Comparison of ENCODE assay signal across 30 mouse cellular contexts in the genomic region with DNA sequence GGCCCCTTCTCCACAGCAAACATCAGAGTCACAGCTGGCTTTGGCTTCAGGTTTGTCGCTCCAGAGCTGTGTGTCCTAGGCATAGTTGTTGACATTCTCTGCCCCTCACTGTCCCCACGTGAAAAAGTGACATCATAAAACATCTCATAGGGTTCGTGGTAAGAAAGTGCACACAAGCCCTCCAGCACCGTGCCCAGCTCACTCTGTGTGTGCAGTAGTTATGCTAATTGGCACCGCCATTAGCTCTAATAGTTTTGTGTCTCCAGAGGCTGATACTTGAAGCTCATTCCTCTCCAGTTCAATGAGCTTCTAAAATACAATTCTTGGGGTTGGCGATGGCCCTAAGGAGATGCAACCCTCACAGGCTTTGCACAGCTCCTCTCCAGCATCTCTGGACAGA.
DNase-seq lines count a peak whose midpoint lies in the region; ATAC-seq and TF ChIP-seq lines count a peak whose summit lies in the region.
"Had no signal": no experiment of that assay in that cellular context is flagged by ENCODE, and none has a peak within 500 bp of the region (broad histone marks: within the 10 kb centered on the region; RNA-seq: fewer than 3 reads in every experiment).

No protein-coding gene starts in this region.

- 63% methylated on average over 6 of the region's 6 CpGs for WGBS in midbrain, embryonic 15.5 days
- 67% methylated on average over 6 of the region's 6 CpGs for WGBS in midbrain, embryonic 16.5 days
- 71% methylated on average over 6 of the region's 6 CpGs for WGBS in midbrain, postnatal 0 days
- WGBS in neural tube, embryonic 15.5 days = 32% methylated on average over 6 of the region's 6 CpGs

- peak; percentile 41 for DNase-seq in heart, adult 11 months
- no peak for DNase-seq in heart, adult 8-10 months (ENCODE audit: low spot score)
- DNase-seq in midbrain, postnatal 0 days (ENCODE audit: low spot score) = peak; percentile 36
- DNase-seq in urinary bladder, postnatal 4 days (ENCODE audit: low spot score in 2 of 2) = no peak
- no peak for DNase-seq in kidney, postnatal 4 days
- DNase-seq: adrenal gland, adult 2 months; adrenal gland, postnatal 36 days; cerebellum, adult 8-10 months; cerebellum, postnatal 25 days; gastrocnemius, postnatal 25 days; heart, adult 18-20 months; heart, postnatal 4 days; kidney, adult 11 months; kidney, postnatal 14 days; lung, postnatal 36 days; retina, postnatal 1 day; right cerebral cortex, postnatal 25 days; thymus, adult 18-20 months; thymus, postnatal 25 days had no signal

- ATAC-seq in midbrain, embryonic 15.5 days (replicated peaks) = peak; percentile 45; the same call in 1 of the 2 replicates
- ATAC-seq in midbrain, embryonic 16.5 days = no peak
- no peak for ATAC-seq in midbrain, postnatal 0 days (ENCODE audit: low FRiP score)
- peak; percentile 48; the same call in 1 of the 2 replicates for ATAC-seq in neural tube, embryonic 15.5 days (ENCODE audit: low FRiP score)
- ATAC-seq: activated CD4-positive, CD25-positive, alpha-beta regulatory T cell, adult 4 months; inflammation-experienced regulatory T-cells, adult 6 months had no signal

- H3K36me3 ChIP-seq in midbrain, embryonic 15.5 days (replicated peaks) = no peaks in the 10 kb centered on the region
- H3K36me3 ChIP-seq in midbrain, embryonic 16.5 days (ENCODE audit: control insufficient read depth, insufficient read depth, low read length) = no peaks in the 10 kb centered on the region
- no peaks in the 10 kb centered on the region for H3K36me3 ChIP-seq in midbrain, postnatal 0 days (ENCODE audit: insufficient read depth, low read length)
- H3K36me3 ChIP-seq in neural tube, embryonic 15.5 days = no peaks in the 10 kb centered on the region
- H3K36me3 ChIP-seq: embryonic facial prominence, embryonic 10.5 days; embryonic facial prominence, embryonic 15.5 days; forebrain, embryonic 12.5 days; heart, embryonic 12.5 days; limb, embryonic 13.5 days had no signal

- 0 out of 2 replicates have a peak, but pooled peaks cover 8% of the 10 kb centered on the region for H3K4me1 ChIP-seq in midbrain, embryonic 15.5 days
- no peaks in the 10 kb centered on the region; the same call in 1 of the 2 replicates for H3K4me1 ChIP-seq in midbrain, embryonic 16.5 days (ENCODE audit: control insufficient read depth, insufficient read depth, low read length)
- H3K4me1 ChIP-seq in midbrain, postnatal 0 days (ENCODE audit: insufficient read depth, low read length) = no peaks in the 10 kb centered on the region
- H3K4me1 ChIP-seq in neural tube, embryonic 15.5 days = peaks cover 14% of the 10 kb centered on the region; the same call in 1 of the 2 replicates
- H3K4me1 ChIP-seq: embryonic facial prominence, embryonic 10.5 days; embryonic facial prominence, embryonic 15.5 days; forebrain, embryonic 12.5 days; heart, embryonic 12.5 days; limb, embryonic 13.5 days had no signal

- no peak overlapping the region for H3K4me2 ChIP-seq in midbrain, embryonic 15.5 days
- H3K4me2 ChIP-seq in midbrain, embryonic 16.5 days (ENCODE audit: low read length) = no peak overlapping the region
- no peak overlapping the region for H3K4me2 ChIP-seq in midbrain, postnatal 0 days (ENCODE audit: low read depth, low read length, poor library complexity, severe bottlenecking)
- H3K4me2 ChIP-seq in neural tube, embryonic 15.5 days = no peak overlapping the region
- H3K4me2 ChIP-seq: embryonic facial prominence, embryonic 15.5 days; forebrain, embryonic 12.5 days; heart, embryonic 12.5 days; limb, embryonic 13.5 days; liver, embryonic 11.5 days had no signal

- H3K9me3 ChIP-seq in midbrain, embryonic 15.5 days = no peaks in the 10 kb centered on the region
- no peaks in the 10 kb centered on the region for H3K9me3 ChIP-seq in midbrain, embryonic 16.5 days (replicated peaks; ENCODE audit: control insufficient read depth, low read length, poor library complexity, severe bottlenecking)
- H3K9me3 ChIP-seq in midbrain, postnatal 0 days (ENCODE audit: low read length) = no peaks in the 10 kb centered on the region
- no peaks in the 10 kb centered on the region for H3K9me3 ChIP-seq in neural tube, embryonic 15.5 days (replicated peaks)
- H3K9me3 ChIP-seq: embryonic facial prominence, embryonic 10.5 days; embryonic facial prominence, embryonic 15.5 days; forebrain, embryonic 12.5 days; heart, embryonic 12.5 days; limb, embryonic 13.5 days had no signal

- H3K27me3 ChIP-seq in midbrain, embryonic 15.5 days (replicated peaks) = no peaks in the 10 kb centered on the region
- no peaks in the 10 kb centered on the region for H3K27me3 ChIP-seq in midbrain, embryonic 16.5 days (ENCODE audit: control insufficient read depth, insufficient read depth, low read depth, low read length)
- no peaks in the 10 kb centered on the region for H3K27me3 ChIP-seq in midbrain, postnatal 0 days (ENCODE audit: insufficient read depth, low read length)
- H3K27me3 ChIP-seq in neural tube, embryonic 15.5 days (replicated peaks) = no peaks in the 10 kb centered on the region; the same call in 1 of the 2 replicates
- H3K27me3 ChIP-seq: embryonic facial prominence, embryonic 15.5 days had no signal

- no peak for TF ChIP-seq CTCF in midbrain, postnatal 0 days (IDR thresholded peaks at IDR 0.05)

- H3K9ac ChIP-seq in midbrain, embryonic 15.5 days = no peak overlapping the region
- H3K9ac ChIP-seq in midbrain, embryonic 16.5 days (ENCODE audit: low read depth, low read length) = no peak overlapping the region
- no peak overlapping the region for H3K9ac ChIP-seq in midbrain, postnatal 0 days (replicated peaks; ENCODE audit: low read length, poor library complexity, severe bottlenecking)
- no peak overlapping the region for H3K9ac ChIP-seq in neural tube, embryonic 15.5 days (replicated peaks)
- H3K9ac ChIP-seq: embryonic facial prominence, embryonic 15.5 days; forebrain, embryonic 12.5 days; heart, embryonic 12.5 days; limb, embryonic 13.5 days had no signal

- H3K27ac ChIP-seq in midbrain, embryonic 15.5 days = no peak overlapping the region
- no peak overlapping the region for H3K27ac ChIP-seq in midbrain, embryonic 16.5 days (ENCODE audit: low read length)
- H3K27ac ChIP-seq in midbrain, postnatal 0 days (ENCODE audit: low read depth, low read length) = no peak overlapping the region
- peak overlapping the region; percentile 33; the same call in 1 of the 2 replicates for H3K27ac ChIP-seq in neural tube, embryonic 15.5 days (replicated peaks)
- H3K27ac ChIP-seq: embryonic facial prominence, embryonic 10.5 days; embryonic facial prominence, embryonic 15.5 days; forebrain, embryonic 12.5 days; limb, embryonic 13.5 days had no signal

- no peak overlapping the region for H3K4me3 ChIP-seq in midbrain, embryonic 15.5 days
- no peak overlapping the region for H3K4me3 ChIP-seq in midbrain, embryonic 16.5 days (ENCODE audit: low read depth, low read length)
- no peak overlapping the region for H3K4me3 ChIP-seq in midbrain, postnatal 0 days (ENCODE audit: low read depth, low read length)
- H3K4me3 ChIP-seq in neural tube, embryonic 15.5 days (replicated peaks) = no peak overlapping the region
- H3K4me3 ChIP-seq: embryonic facial prominence, embryonic 10.5 days; embryonic facial prominence, embryonic 15.5 days; forebrain, embryonic 12.5 days; heart, embryonic 12.5 days; limb, embryonic 13.5 days had no signal

Comparison
In these comparisons a context has a peak if more than half of its experiments do, and no peak if none do; other contexts are left out.
1. DNase-seq: peak in heart, adult 11 months (single experiment) and midbrain, postnatal 0 days (single experiment); none in heart, adult 8-10 months (single experiment), urinary bladder, postnatal 4 days (0 of 2) and kidney, postnatal 4 days (0 of 2).
2. ATAC-seq: peak in midbrain, embryonic 15.5 days (single experiment) and neural tube, embryonic 15.5 days (single experiment); none in midbrain, embryonic 16.5 days (single experiment) and midbrain, postnatal 0 days (single experiment).